Mouse (Mus musculus): ENCODE measurements around the gene Ptpdc1. TPM values are rescaled to one million over a fixed set of nuclear protein-coding genes. Genes with fewer than 3 reads are reported as not detected.
A peak's percentile ranks its signal among the peaks of the same experiment; 100 is the strongest.

Gene Ptpdc1
- total and polyA plus RNA-seq, 3 experiments = 1.7 to 5.6 (median 4.6) TPM

- peaks cover 37% of the 10 kb centered on the region for H3K27me3 ChIP-seq (ENCODE audit: control insufficient read depth, insufficient read depth, low read length)
- peak; percentile 26 to 54 for DNase-seq
- 2% methylated on average over 33 of the region's 33 CpGs for WGBS
- no peak overlapping the region; the same call in 1 of the 2 replicates for H3K9ac ChIP-seq (ENCODE audit: low read depth, low read length)
- H3K27ac ChIP-seq = no peak overlapping the region
- no peak for TF ChIP-seq POLR2A (IDR thresholded peaks at IDR 0.05; ENCODE audit: insufficient read depth, low read depth, low read length)
- no peak for TF ChIP-seq CTCF (IDR thresholded peaks at IDR 0.05)
- TF ChIP-seq EP300 (IDR thresholded peaks at IDR 0.05; ENCODE audit: insufficient read depth, low read depth, low read length) = no peak
- peaks cover 3% of the 10 kb centered on the region for H3K4me1 ChIP-seq (ENCODE audit: control insufficient read depth, insufficient read depth, low read length)
- H3K4me3 ChIP-seq = peak overlapping the region; percentile 18
- intact Hi-C loops (cut with DNase I) = loop anchor here (5.0 kb wide), 1 partner anchor 74 kb away; no protein-coding TSS in a partner anchor
- H3K36me3 ChIP-seq (ENCODE audit: control insufficient read depth, insufficient read depth, low read length) = no peaks in the 10 kb centered on the region
- H3K79me2 ChIP-seq (replicated peaks; ENCODE audit: control insufficient read depth, insufficient read depth, low read length) = no peaks in the 10 kb centered on the region
Observed at GRCm38 (mm10) chr13:48658588-48659253, 33.3 kb upstream of the Ptpdc1 start.

- H3K27ac ChIP-seq = no peak overlapping the region
- no peak overlapping the region for H3K9ac ChIP-seq (ENCODE audit: low read depth, low read length)
- no peaks in the 10 kb centered on the region for H3K79me2 ChIP-seq (replicated peaks; ENCODE audit: control insufficient read depth, insufficient read depth, low read length)
- H3K36me3 ChIP-seq (ENCODE audit: control insufficient read depth, insufficient read depth, low read length) = no peaks in the 10 kb centered on the region
- 12% methylated on average over 9 of the region's 9 CpGs for WGBS
- no peak overlapping the region for H3K4me3 ChIP-seq
- DNase-seq = no peak
- TF ChIP-seq POLR2A (IDR thresholded peaks at IDR 0.05; ENCODE audit: insufficient read depth, low read depth, low read length) = no peak
- H3K4me1 ChIP-seq (ENCODE audit: control insufficient read depth, insufficient read depth, low read length) = peaks cover 3% of the 10 kb centered on the region
- H3K27me3 ChIP-seq (ENCODE audit: control insufficient read depth, insufficient read depth, low read length) = peaks cover 32% of the 10 kb centered on the region
- intact Hi-C loops (cut with DNase I) = loop anchor here (5.0 kb wide), 1 partner anchor 75 kb away; no protein-coding TSS in a partner anchor
Observed at GRCm38 (mm10) chr13:48657791-48658190, 32.3 kb upstream of the Ptpdc1 start.

- H3K4me1 ChIP-seq (ENCODE audit: control insufficient read depth, insufficient read depth, low read length) = peaks cover 3% of the 10 kb centered on the region
- H3K9ac ChIP-seq (ENCODE audit: low read depth, low read length) = no peak overlapping the region
- no peak overlapping the region for H3K4me3 ChIP-seq
- H3K36me3 ChIP-seq (ENCODE audit: control insufficient read depth, insufficient read depth, low read length) = no peaks in the 10 kb centered on the region
- 2% methylated on average over 8 of the region's 8 CpGs for WGBS
- intact Hi-C loops (cut with DNase I) = loop anchor here (2.0 to 5.0 kb wide), 2 partner anchors 77 to 515 kb away; no protein-coding TSS in a partner anchor
- no peak overlapping the region for H3K27ac ChIP-seq
- TF ChIP-seq EP300 (IDR thresholded peaks at IDR 0.05; ENCODE audit: insufficient read depth, low read depth, low read length) (no peak), POLR2A (IDR thresholded peaks at IDR 0.05; ENCODE audit: insufficient read depth, low read depth, low read length) (no peak), CTCF (IDR thresholded peaks at IDR 0.05) (peak; percentile 84)
- DNase-seq = peak; percentile 43 to 44
- peaks cover 20% of the 10 kb centered on the region for H3K27me3 ChIP-seq (ENCODE audit: control insufficient read depth, insufficient read depth, low read length)
- H3K79me2 ChIP-seq (replicated peaks; ENCODE audit: control insufficient read depth, insufficient read depth, low read length) = no peaks in the 10 kb centered on the region
Observed at GRCm38 (mm10) chr13:48655637-48656036, 30.2 kb upstream of the Ptpdc1 start.

GRCm38 (mm10) chr13:48653788-48654770 is 28.6 kb upstream of the Ptpdc1 start:
- no peaks in the 10 kb centered on the region for H3K36me3 ChIP-seq (ENCODE audit: control insufficient read depth, insufficient read depth, low read length)
- DNase-seq = peak; percentile 52 to 76
- H3K27ac ChIP-seq = no peak overlapping the region
- H3K79me2 ChIP-seq (replicated peaks; ENCODE audit: control insufficient read depth, insufficient read depth, low read length) = no peaks in the 10 kb centered on the region
- peaks cover 8% of the 10 kb centered on the region for H3K27me3 ChIP-seq (ENCODE audit: control insufficient read depth, insufficient read depth, low read length)
- H3K4me1 ChIP-seq (ENCODE audit: control insufficient read depth, insufficient read depth, low read length) = peaks cover 2% of the 10 kb centered on the region
- H3K9ac ChIP-seq (ENCODE audit: low read depth, low read length) = no peak overlapping the region
- WGBS = 9% methylated on average over 14 of the region's 14 CpGs
- intact Hi-C loops (cut with DNase I) = loop anchor here (1.0 to 2.0 kb wide), 3 partner anchors 147 to 517 kb away; no protein-coding TSS in a partner anchor
- H3K4me3 ChIP-seq = no peak overlapping the region
- TF ChIP-seq POLR2A (IDR thresholded peaks at IDR 0.05; ENCODE audit: insufficient read depth, low read depth, low read length) (no peak), CTCF (IDR thresholded peaks at IDR 0.05) (peak; percentile 85)

- TF ChIP-seq EP300 (IDR thresholded peaks at IDR 0.05; ENCODE audit: insufficient read depth, low read depth, low read length) = no peak
- TF ChIP-seq CTCF (IDR thresholded peaks at IDR 0.05) = no peak
- no peak for TF ChIP-seq POLR2A (IDR thresholded peaks at IDR 0.05; ENCODE audit: insufficient read depth, low read depth, low read length)
- no peak overlapping the region for H3K4me3 ChIP-seq
- DNase-seq = no peak
- H3K9ac ChIP-seq (ENCODE audit: low read depth, low read length) = no peak overlapping the region
- no peaks in the 10 kb centered on the region for H3K27me3 ChIP-seq (ENCODE audit: control insufficient read depth, insufficient read depth, low read length)
- WGBS = 34% methylated on average over 6 of the region's 6 CpGs
- intact Hi-C loops (cut with DNase I) = no loop called here
- H3K79me2 ChIP-seq (replicated peaks; ENCODE audit: control insufficient read depth, insufficient read depth, low read length) = no peaks in the 10 kb centered on the region
- H3K4me1 ChIP-seq (ENCODE audit: control insufficient read depth, insufficient read depth, low read length) = no peaks in the 10 kb centered on the region
- H3K36me3 ChIP-seq (ENCODE audit: control insufficient read depth, insufficient read depth, low read length) = no peaks in the 10 kb centered on the region
- H3K27ac ChIP-seq = no peak overlapping the region
Observed at GRCm38 (mm10) chr13:48651132-48652065, 25.9 kb upstream of the Ptpdc1 start.

All from heart, adult 2 months (tissue).